Mouse (Mus musculus): ENCODE measurements around the gene Eif4g1. TPM values are rescaled to one million over a fixed set of nuclear protein-coding genes. Genes with fewer than 3 reads are reported as not detected.
A peak's percentile ranks its signal among the peaks of the same experiment; 100 is the strongest.
"Not testable (repeated sequence)": the region's sequence is repeated elsewhere in the genome, so short reads cannot be mapped to it uniquely, and the experiment has no call there.

Eif4g1 gene
- polyA plus RNA-seq (2015; fragmentation: Nextera tagmentation; extraction: Ambion mirVana): 158 and 162 TPM in 2 replicates

DNA sequence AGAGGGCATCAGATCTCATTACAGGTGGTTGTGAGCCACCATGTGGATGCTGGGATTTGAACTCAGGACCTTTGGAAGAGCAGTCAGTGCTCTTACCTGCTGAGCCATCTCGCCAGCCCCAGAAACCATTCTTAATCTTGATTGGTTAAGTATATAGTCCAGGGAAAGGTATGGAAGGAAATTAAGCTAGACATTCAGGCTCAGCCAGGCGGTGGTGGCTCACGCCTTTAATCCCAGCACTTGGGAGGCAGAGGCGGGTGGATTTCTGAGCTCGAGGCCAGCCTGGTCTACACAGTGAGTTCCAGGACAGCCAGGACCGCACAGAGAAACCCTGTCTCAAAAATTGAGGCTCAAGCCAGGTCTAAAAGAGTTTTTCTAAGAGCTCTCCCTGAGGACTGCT lies at the start of gene Eif4g1:
Eif4g1 (plus strand) TSS at position 301 of the 400 bp plus-strand sequence.
- H3K4me1 ChIP-seq (ENCODE audit: control insufficient read depth, insufficient read depth, low read length); H3K9me3 ChIP-seq (ENCODE audit: control insufficient read depth, low read length); H3K4me2 ChIP-seq (ENCODE audit: low read depth, low read length); H3K27ac ChIP-seq (ENCODE audit: low read length); H3K36me3 ChIP-seq (ENCODE audit: control insufficient read depth, insufficient read depth, low read length); H3K4me3 ChIP-seq (ENCODE audit: low read length); H3K27me3 ChIP-seq (replicated peaks; ENCODE audit: control insufficient read depth, insufficient read depth, low read length); ATAC-seq; H3K9ac ChIP-seq (ENCODE audit: low read depth, low read length): not testable (repeated sequence)
- 99% methylated on average over 3 of the region's 6 CpGs for WGBS

DNA sequence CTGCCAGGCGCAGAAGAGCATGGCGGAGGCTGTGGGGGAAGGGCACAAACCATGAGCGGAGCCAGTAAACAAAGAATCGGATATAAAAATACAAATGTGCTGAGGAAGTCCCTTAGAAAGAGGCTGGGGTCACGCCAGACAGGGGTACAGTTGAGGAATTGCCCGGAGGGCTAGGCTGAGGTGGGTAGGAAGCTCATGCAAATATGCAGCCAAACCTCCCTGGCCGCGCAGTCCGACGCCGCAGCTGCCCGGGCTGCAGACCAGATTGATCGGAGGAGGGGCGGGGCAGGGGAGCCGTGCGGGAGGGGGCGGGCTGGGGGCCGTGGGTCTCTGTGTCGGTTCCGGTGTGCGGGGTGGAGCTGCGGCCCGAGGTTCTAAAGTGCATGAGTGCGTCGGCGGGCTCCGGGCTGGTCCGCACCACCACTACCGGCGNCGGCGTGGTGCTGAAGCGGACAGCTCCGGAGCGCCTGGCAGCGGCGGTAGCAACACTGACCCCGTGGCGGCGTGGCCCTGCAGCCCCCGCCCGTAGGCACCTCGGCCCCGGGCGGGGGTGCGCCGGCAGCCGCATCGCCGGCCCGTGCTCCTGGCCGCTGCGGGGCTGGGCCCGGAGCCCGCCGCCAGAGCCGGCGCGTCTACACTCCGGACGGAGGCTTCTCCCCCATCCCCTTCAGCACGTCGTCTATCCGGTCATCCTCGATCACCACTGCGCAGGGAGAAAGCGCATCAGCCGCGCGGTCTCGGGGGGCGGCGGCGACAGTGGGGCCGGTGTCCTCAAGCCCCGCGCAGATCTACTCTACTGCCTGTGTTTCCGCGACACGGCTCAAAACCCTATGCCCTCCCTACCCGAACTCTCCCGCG lies 48.3 kb upstream of the Eif4g1 start:
- Histone ChIP-seq H3K4me2 (ENCODE audit: low read depth, low read length) (peak overlapping the region; percentile 99), H3K9ac (ENCODE audit: low read depth, low read length) (no peak overlapping the region), H3K9me3 (ENCODE audit: control insufficient read depth, low read length) (no peaks in the 10 kb centered on the region), H3K4me3 (ENCODE audit: low read length) (peak overlapping the region; percentile 76), H3K27ac (ENCODE audit: low read length) (no peak overlapping the region), H3K36me3 (ENCODE audit: control insufficient read depth, insufficient read depth, low read length) (no peaks in the 10 kb centered on the region), H3K27me3 (replicated peaks; ENCODE audit: control insufficient read depth, insufficient read depth, low read length) (peaks cover 14% of the 10 kb centered on the region), H3K4me1 (ENCODE audit: control insufficient read depth, insufficient read depth, low read length) (peaks cover 14% of the 10 kb centered on the region)
- WGBS: 2% methylated on average over 80 of the region's 83 CpGs
- ATAC-seq: peak; percentile 49

DNA sequence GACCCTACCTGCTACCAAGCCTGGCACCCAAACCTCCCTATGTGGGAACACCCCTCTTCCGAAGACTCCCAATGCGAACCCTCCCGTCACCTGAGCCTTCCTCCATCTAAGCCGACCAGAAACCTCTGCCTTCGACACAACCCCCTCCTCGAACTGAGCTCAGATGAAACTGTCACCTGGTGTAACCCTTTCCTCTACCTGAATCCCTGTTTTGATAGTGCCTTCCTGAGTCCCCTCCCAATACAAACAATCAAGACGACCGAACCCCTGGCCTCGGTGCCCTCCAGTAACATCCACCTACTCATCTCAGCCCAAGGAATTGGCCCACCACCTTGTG lies 47.7 kb upstream of the Eif4g1 start:
- Histone ChIP-seq H3K9ac (ENCODE audit: low read depth, low read length) (no peak overlapping the region), H3K36me3 (ENCODE audit: control insufficient read depth, insufficient read depth, low read length) (no peaks in the 10 kb centered on the region), H3K4me2 (ENCODE audit: low read depth, low read length) (peak overlapping the region; percentile 99), H3K27ac (ENCODE audit: low read length) (no peak overlapping the region), H3K4me3 (ENCODE audit: low read length) (peak overlapping the region; percentile 76), H3K4me1 (ENCODE audit: control insufficient read depth, insufficient read depth, low read length) (peaks cover 14% of the 10 kb centered on the region), H3K27me3 (replicated peaks; ENCODE audit: control insufficient read depth, insufficient read depth, low read length) (peaks cover 14% of the 10 kb centered on the region), H3K9me3 (ENCODE audit: control insufficient read depth, low read length) (no peaks in the 10 kb centered on the region)
- no peak for ATAC-seq
- 2% methylated on average over 9 of the region's 9 CpGs for WGBS

DNA sequence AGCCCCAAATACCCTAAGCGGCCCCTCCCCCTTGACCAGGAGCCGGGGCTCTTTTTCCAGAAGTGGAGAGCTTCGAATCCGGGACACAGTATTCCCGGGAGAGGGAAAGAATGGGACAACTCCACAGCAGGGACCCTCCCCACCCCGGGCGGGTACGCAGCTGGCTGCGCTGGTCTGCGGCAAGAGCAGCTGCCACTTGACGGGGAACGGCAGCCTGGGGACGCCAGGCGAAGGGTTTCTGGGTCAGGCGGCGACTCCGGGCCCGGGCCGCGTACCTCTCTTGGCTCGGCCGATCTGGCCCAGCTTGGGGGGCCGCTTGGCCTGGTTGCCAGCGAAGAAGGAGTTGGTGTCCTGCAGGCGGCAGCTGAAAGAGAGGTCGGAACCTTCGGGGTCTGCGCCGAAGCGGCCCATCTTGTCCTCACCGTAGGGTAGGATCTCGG lies 47.3 kb upstream of the Eif4g1 start:
- ATAC-seq: peak; percentile 14
- WGBS: under 1% methylated on average over 32 of the region's 32 CpGs
- H3K4me3 ChIP-seq (ENCODE audit: low read length): peak overlapping the region; percentile 76
- no peak overlapping the region; the same call in 1 of the 2 replicates for H3K27ac ChIP-seq (ENCODE audit: low read length)
- H3K27me3 ChIP-seq (replicated peaks; ENCODE audit: control insufficient read depth, insufficient read depth, low read length): peaks cover 14% of the 10 kb centered on the region
- H3K9ac ChIP-seq (ENCODE audit: low read depth, low read length): peak overlapping the region; percentile 78
- H3K9me3 ChIP-seq (ENCODE audit: control insufficient read depth, low read length): no peaks in the 10 kb centered on the region
- peaks cover 14% of the 10 kb centered on the region for H3K4me1 ChIP-seq (ENCODE audit: control insufficient read depth, insufficient read depth, low read length)
- H3K36me3 ChIP-seq (ENCODE audit: control insufficient read depth, insufficient read depth, low read length): no peaks in the 10 kb centered on the region
- peak overlapping the region; percentile 99 for H3K4me2 ChIP-seq (ENCODE audit: low read depth, low read length)

DNA sequence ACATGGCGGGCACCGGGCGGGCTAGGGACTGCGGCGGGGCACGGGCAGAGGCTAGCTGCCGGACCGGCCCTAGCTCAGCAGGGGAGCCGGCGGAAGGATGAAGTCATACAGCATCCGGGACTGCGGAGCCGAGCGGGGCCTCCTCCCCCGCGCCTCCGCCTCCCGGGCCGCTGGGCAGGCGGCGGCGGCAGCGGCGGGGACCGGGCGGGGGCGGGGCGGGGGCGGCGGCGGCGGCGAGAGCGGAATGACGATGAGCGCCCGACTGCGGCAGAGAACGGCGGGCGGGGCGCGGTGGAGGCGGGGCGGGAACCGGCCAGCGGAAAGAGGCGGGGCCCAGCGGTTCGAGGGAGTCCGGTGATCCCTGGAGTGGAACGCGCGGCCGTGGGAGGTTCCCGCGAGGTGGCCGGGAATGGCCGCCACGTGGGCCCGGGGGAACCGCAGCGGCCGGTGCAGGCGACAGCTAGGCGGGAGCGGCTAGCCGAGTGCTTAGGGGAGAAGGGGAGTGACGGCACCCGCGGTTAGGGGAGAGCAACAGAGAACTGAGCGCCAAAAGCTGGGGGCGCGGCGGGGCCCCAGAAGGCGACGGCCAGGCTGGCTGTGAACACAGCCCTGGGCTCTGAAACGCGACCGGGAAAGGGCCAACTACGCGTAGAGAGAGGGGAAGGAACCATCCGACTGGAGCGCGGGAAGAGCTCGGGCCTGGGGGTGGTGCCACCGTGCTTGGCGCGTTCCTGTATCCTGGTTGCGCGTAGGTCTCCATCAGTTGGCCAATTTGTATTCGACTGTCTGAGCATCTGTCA lies 46.7 kb upstream of the Eif4g1 start, which contains the start of gene Camk2n2:
Camk2n2 (minus strand) TSS at position 97 of the 800 bp plus-strand sequence.
- ATAC-seq: peak; percentile 67
- under 1% methylated on average over 81 of the region's 92 CpGs for WGBS
- H3K36me3 ChIP-seq (ENCODE audit: control insufficient read depth, insufficient read depth, low read length): no peaks in the 10 kb centered on the region

DNA sequence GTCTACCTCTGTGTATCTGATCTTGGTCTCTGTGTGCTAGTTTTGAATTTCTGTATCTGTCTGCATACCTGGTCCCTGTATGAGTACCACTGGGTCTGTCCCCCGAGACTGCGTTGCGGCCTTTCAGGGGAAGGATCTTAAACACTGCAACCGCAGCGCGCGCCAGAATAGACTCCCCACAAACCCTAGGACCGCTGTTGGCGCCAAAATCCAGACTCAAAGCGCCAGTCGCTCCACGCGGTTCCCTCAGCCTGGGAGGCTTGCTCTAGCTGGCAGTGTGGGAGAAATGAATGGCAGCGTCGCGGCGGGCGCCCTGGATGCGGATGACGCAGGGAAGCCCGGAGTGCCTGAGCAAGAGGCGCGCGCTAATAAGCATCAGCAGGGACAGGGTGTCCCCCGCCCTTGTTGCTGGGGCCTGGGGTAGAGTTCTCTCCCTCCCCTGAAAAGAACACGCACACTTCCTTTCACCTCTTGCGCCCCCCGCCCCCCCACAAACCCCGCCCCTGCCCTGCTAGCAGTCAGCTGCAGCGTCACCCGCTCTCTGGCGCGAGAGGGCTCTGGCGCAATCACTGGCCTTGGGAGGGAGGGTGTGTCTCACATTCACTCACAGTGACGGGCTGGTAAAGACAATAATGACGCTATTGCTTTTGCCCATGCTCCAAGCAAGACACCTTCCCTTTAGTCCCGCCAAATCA lies 46.0 kb upstream of the Eif4g1 start:
- peaks cover 14% of the 10 kb centered on the region for H3K4me1 ChIP-seq (ENCODE audit: control insufficient read depth, insufficient read depth, low read length)
- peaks cover 14% of the 10 kb centered on the region for H3K27me3 ChIP-seq (replicated peaks; ENCODE audit: control insufficient read depth, insufficient read depth, low read length)
- peak overlapping the region; percentile 22; the same call in 1 of the 2 replicates for H3K27ac ChIP-seq (ENCODE audit: low read length)
- H3K9ac ChIP-seq (ENCODE audit: low read depth, low read length): peak overlapping the region; percentile 78
- WGBS: under 1% methylated on average over 35 of the region's 37 CpGs
- peak overlapping the region; percentile 99 for H3K4me2 ChIP-seq (ENCODE audit: low read depth, low read length)
- no peaks in the 10 kb centered on the region for H3K9me3 ChIP-seq (ENCODE audit: control insufficient read depth, low read length)
- peak overlapping the region; percentile 76 for H3K4me3 ChIP-seq (ENCODE audit: low read length)
- H3K36me3 ChIP-seq (ENCODE audit: control insufficient read depth, insufficient read depth, low read length): no peaks in the 10 kb centered on the region
- peak; percentile 81 for ATAC-seq

More for the DNA sequence above, 46.7 kb upstream of the Eif4g1 start, which contains the start of gene Camk2n2:
- H3K9ac ChIP-seq (ENCODE audit: low read depth, low read length): peak within 1 kb of the TSS; percentile 78
- peak within 1 kb of the TSS; percentile 22; the same call in 1 of the 2 replicates for H3K27ac ChIP-seq (ENCODE audit: low read length)
- H3K4me1 ChIP-seq (ENCODE audit: control insufficient read depth, insufficient read depth, low read length): peaks cover 14% of the 10 kb centered on the region
- H3K27me3 ChIP-seq (replicated peaks; ENCODE audit: control insufficient read depth, insufficient read depth, low read length): peaks cover 14% of the 10 kb centered on the region
- H3K4me2 ChIP-seq (ENCODE audit: low read depth, low read length): peak within 1 kb of the TSS; percentile 99
- H3K4me3 ChIP-seq (ENCODE audit: low read length): peak within 1 kb of the TSS; percentile 76
- no peaks in the 10 kb centered on the region for H3K9me3 ChIP-seq (ENCODE audit: control insufficient read depth, low read length)

DNA sequence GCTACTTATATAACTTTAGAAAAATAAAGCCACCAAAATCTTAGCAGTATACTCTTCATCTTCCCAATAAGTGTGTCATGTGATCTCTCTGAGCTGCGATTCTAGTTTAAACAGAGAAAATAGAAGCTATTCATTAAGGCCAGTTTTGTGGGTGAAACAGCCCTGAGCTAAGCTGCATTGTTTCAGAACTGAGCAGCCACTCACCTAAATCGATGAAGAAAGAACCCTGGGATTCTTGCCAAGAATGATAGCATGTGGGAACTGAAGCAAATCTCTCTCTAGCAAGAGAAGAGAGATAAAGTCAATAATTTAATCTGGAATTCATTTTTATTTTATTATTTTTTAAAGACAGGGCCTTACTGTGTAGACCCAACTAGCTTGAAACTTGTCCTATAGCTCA lies 44.9 kb upstream of the Eif4g1 start:
- H3K36me3 ChIP-seq (ENCODE audit: control insufficient read depth, insufficient read depth, low read length): no peaks in the 10 kb centered on the region
- peaks cover 14% of the 10 kb centered on the region for H3K4me1 ChIP-seq (ENCODE audit: control insufficient read depth, insufficient read depth, low read length)
- H3K9me3 ChIP-seq (ENCODE audit: control insufficient read depth, low read length): no peaks in the 10 kb centered on the region
- no peak overlapping the region for H3K4me3 ChIP-seq (ENCODE audit: low read length)
- H3K27ac ChIP-seq (ENCODE audit: low read length): no peak overlapping the region
- no peak overlapping the region for H3K4me2 ChIP-seq (ENCODE audit: low read depth, low read length)
- no peak for ATAC-seq
- WGBS: 49% methylated on average over 2 of the region's 2 CpGs
- H3K27me3 ChIP-seq (replicated peaks; ENCODE audit: control insufficient read depth, insufficient read depth, low read length): peaks cover 14% of the 10 kb centered on the region
- H3K9ac ChIP-seq (ENCODE audit: low read depth, low read length): no peak overlapping the region

DNA sequence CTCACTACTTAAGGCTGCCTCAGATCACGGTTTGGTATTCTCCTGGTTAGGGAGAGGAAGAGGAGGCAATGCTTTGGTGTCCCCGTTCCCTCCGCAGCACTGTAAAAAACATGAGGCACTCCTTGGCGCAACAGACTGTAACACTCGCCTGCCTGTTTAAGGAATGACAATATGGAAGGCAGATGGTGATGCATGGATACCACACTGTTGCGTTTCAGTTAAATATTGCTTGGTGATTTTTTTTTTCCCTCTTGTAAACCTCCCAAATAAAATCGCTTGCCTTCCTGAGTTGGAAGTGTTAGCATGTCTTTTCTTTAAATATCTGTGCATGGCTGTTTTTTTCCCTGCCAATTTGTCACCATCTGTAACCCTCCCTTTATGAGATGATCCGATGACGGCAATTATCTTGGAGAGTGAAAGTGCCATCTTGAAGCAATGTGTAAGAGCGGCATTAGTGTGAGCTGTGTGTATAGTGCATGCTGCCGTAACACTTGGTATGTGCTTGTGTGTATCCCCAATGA lies 39.2 kb upstream of the Eif4g1 start:
- Histone ChIP-seq H3K4me1 (ENCODE audit: control insufficient read depth, insufficient read depth, low read length) (peaks cover 9% of the 10 kb centered on the region; the same call in 1 of the 2 replicates), H3K9ac (ENCODE audit: low read depth, low read length) (no peak overlapping the region), H3K4me2 (ENCODE audit: low read depth, low read length) (0 out of 2 replicates have a peak overlapping the region, but pooled peaks have one; percentile 93), H3K27me3 (replicated peaks; ENCODE audit: control insufficient read depth, insufficient read depth, low read length) (peaks cover 22% of the 10 kb centered on the region), H3K4me3 (ENCODE audit: low read length) (no peak overlapping the region), H3K27ac (ENCODE audit: low read length) (no peak overlapping the region), H3K36me3 (ENCODE audit: control insufficient read depth, insufficient read depth, low read length) (no peaks in the 10 kb centered on the region), H3K9me3 (ENCODE audit: control insufficient read depth, low read length) (no peaks in the 10 kb centered on the region)
- ATAC-seq: no peak
- whole genome bisulfite sequencing: 55% methylated on average over 11 of the region's 11 CpGs

Measured in intestine, embryonic 16.5 days (tissue).